Mouse (Mus musculus) kidney, postnatal 14 days (tissue): ENCODE measurements around the gene Lrrc75b.
"Not testable (repeated sequence)": the region's sequence is repeated elsewhere in the genome, so short reads cannot be mapped to it uniquely, and the experiment has no call there.

Source experiments
- DNase-seq: peaks from one replicate; pipeline ENCODE4 v3.0.0; 2022; ENCODE audit warnings: mixed read lengths

The Lrrc75b gene

GRCm38 (mm10) chr10:75566765-75567164, 6.6 kb upstream of the Lrrc75b start:
- not testable (repeated sequence) for DNase-seq

- no peak for DNase-seq
Measured at GRCm38 (mm10) chr10:75566321-75566720, 6.2 kb upstream of the Lrrc75b start.

GRCm38 (mm10) chr10:75565906-75566305, 5.8 kb upstream of the Lrrc75b start:
- DNase-seq: peak; percentile 89

GRCm38 (mm10) chr10:75565436-75565835, 5.3 kb upstream of the Lrrc75b start:
- DNase-seq: no peak

- no peak for DNase-seq
Measured at GRCm38 (mm10) chr10:75564687-75565265, 4.6 kb upstream of the Lrrc75b start.

- no peak for DNase-seq
Measured at GRCm38 (mm10) chr10:75562596-75562995, 2.5 kb upstream of the Lrrc75b start.

GRCm38 (mm10) chr10:75561071-75561654, 1.0 kb upstream of the Lrrc75b start, which contains the start of gene Ggt1:
Ggt1 (plus strand) TSS chr10:75561604.
- no peak for DNase-seq

- no peak for DNase-seq
Measured at GRCm38 (mm10) chr10:75560549-75560899, 394 bp upstream of the Lrrc75b start.

GRCm38 (mm10) chr10:75559041-75559675, 972 bp downstream of the Lrrc75b start:
- no peak for DNase-seq

GRCm38 (mm10) chr10:75558515-75558914, 1.6 kb downstream of the Lrrc75b start:
- DNase-seq: no peak

- no peak for DNase-seq
Measured at GRCm38 (mm10) chr10:75556026-75556425, 4.1 kb downstream of the Lrrc75b start.

- no peak for DNase-seq
Measured at GRCm38 (mm10) chr10:75555557-75555956, 4.6 kb downstream of the Lrrc75b start.

GRCm38 (mm10) chr10:75554090-75554489, 6.0 kb downstream of the Lrrc75b start:
- DNase-seq: no peak

GRCm38 (mm10) chr10:75552701-75553450, 7.3 kb downstream of the Lrrc75b start:
- DNase-seq: no peak

- no peak for DNase-seq
Measured at GRCm38 (mm10) chr10:75552106-75552505, 8.0 kb downstream of the Lrrc75b start.

- DNase-seq: no peak
Measured at GRCm38 (mm10) chr10:75551175-75551574, 9.0 kb downstream of the Lrrc75b start.

GRCm38 (mm10) chr10:75549886-75550285, 10.2 kb downstream of the Lrrc75b start:
- DNase-seq: no peak

GRCm38 (mm10) chr10:75548486-75548885, 11.6 kb downstream of the Lrrc75b start:
- DNase-seq: no peak

- no peak for DNase-seq
Measured at GRCm38 (mm10) chr10:75547901-75548300, 12.2 kb downstream of the Lrrc75b start.

- DNase-seq: no peak
Measured at GRCm38 (mm10) chr10:75536123-75536522, 24.0 kb downstream of the Lrrc75b start.

GRCm38 (mm10) chr10:75535423-75535822, 24.7 kb downstream of the Lrrc75b start:
- DNase-seq: no peak

GRCm38 (mm10) chr10:75534934-75535333, 25.2 kb downstream of the Lrrc75b start:
- DNase-seq: no peak

GRCm38 (mm10) chr10:75534216-75534615, 25.9 kb downstream of the Lrrc75b start:
- DNase-seq: no peak
